Mouse (Mus musculus): ENCODE data around the gene Gm14190. TPM values are rescaled to one million over a fixed set of nuclear protein-coding genes. Genes with fewer than 3 reads are reported as not detected.

Gm14190 gene
- not detected for polyA plus RNA-seq (2012; fragmentation: generic; extraction: Trizol)

DNA sequence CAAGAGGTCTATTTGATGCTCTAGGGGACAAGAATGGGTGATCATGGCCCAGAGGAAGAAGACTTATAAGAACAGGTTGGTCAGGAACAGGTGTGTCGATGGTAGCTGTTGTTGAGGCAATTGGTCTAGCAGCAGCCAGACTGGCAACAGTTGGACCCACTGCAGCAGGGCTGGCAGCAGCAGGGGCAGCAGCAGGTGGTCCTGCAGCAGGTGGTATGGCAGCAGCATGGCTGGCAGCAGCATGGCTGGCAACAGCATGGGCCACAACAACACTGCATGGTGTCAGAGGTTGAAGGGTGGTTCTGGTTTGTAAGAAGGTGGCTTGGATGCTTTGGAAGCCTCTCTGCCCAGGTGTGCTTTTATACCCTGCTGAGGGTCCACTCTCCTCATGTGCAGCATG, at the start of gene Gm14190:
Gm14190 (minus strand) TSS at position 278 of the 400 bp plus-strand sequence.

GRCm38 (mm10) chr11:99734190-99734589, 43.6 kb upstream of the Gm14190 start, which contains the start of gene Gm14180:
Gm14180 (minus strand) TSS chr11:99734290.

GRCm38 (mm10) chr11:99665860-99666259, 24.7 kb downstream of the Gm14190 start, which contains the start of gene Krtap4-6:
Krtap4-6 (minus strand) TSS chr11:99665960.

DNA sequence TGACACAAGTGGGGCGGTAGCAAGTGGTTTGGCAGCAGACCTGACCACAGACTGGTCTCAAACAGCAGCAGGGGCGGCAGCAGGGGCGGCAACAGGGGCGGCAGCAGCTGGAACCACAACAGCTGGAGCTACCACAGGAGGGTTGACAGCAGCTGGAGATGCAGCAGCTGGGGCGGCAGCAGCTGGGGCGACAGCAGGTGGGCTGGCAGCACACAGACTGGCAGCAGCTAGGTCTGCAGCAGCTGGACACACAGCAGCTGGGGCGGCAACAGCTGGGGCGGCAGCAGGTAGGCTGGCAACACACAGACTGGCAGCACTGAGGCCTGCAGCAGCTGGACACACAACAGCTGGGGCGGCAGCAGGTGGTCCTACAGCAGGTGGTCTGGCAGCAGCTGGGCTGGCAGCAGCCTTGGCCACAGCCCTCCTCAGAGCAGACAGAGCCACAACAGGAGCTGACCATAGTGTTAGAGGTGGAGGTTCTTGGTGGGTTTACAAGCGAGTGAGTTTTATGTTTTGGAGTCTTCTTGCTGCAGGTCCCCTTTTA, 32.0 kb downstream of the Gm14190 start, which contains the start of gene Gm11563:
Gm11563 (minus strand) TSS at position 494 of the 544 bp plus-strand sequence.

GRCm38 (mm10) chr11:99650136-99650535, 40.4 kb downstream of the Gm14190 start, which contains the start of gene Gm11555:
Gm11555 (minus strand) TSS chr11:99650236.

DNA sequence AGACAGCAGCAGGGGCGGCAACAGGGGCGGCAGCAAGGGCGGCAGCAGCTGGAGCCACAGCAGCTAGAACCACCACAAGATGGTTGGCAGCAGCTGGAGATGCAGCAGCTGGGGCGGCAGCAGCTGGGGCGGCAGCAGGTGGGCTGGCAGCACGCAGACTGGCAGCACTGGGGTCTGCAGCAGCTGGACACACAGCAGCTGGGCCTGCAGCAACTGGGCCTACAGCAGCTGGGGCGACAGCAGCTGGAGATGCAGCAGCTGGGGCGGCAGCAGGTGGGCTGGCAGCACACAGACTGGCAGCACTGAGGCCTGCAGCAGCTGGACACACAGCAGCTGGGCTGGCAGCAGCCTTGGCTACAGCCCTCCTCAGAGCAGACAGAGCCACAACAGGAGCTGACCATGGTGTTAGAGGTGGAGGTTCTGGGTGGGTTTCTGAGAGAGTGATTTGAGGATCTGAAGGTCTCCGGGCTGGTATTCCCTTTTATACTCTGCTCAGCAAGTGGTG, 46.9 kb downstream of the Gm14190 start, which contains the start of gene Krtap4-7:
Krtap4-7 (minus strand) TSS at position 455 of the 505 bp plus-strand sequence.

Other genes with a start within 250 kb of the Gm14190 start
- gene Krt23, start 197.6 kb downstream of the Gm14190 start, polyA plus RNA-seq (2012; fragmentation: generic; extraction: Trizol), result not detected
- not detected for gene Krt39, start 169.4 kb downstream of the Gm14190 start, polyA plus RNA-seq (2012; fragmentation: generic; extraction: Trizol)
- not detected for gene Krt40, start 147.6 kb downstream of the Gm14190 start, polyA plus RNA-seq (2012; fragmentation: generic; extraction: Trizol)
- gene Krtap3-3, start 139.9 kb downstream of the Gm14190 start, polyA plus RNA-seq (2012; fragmentation: generic; extraction: Trizol), result not detected
- gene Krtap3-2, start 133.9 kb downstream of the Gm14190 start, polyA plus RNA-seq (2012; fragmentation: generic; extraction: Trizol), result not detected
- not detected for gene Gm11939, start 131.3 kb downstream of the Gm14190 start, polyA plus RNA-seq (2012; fragmentation: generic; extraction: Trizol)
- gene Krtap3-1, start 124.1 kb downstream of the Gm14190 start, polyA plus RNA-seq (2012; fragmentation: generic; extraction: Trizol), result not detected
- under 1 TPM in 1 of 2 experiments, not detected in 1; 0.06 TPM for gene Krtap1-5, start 109.7 kb downstream of the Gm14190 start, polyA plus RNA-seq (2012; fragmentation: generic; extraction: Trizol)
- gene Krtap1-4, start 107.1 kb downstream of the Gm14190 start, polyA plus RNA-seq (2012; fragmentation: generic; extraction: Trizol), result not detected
- not detected for gene Krtap1-3, start 99.4 kb downstream of the Gm14190 start, polyA plus RNA-seq (2012; fragmentation: generic; extraction: Trizol)
- not detected for gene Krtap9-3, start 92.6 kb downstream of the Gm14190 start, polyA plus RNA-seq (2012; fragmentation: generic; extraction: Trizol)
- gene Gm11938, start 87.4 kb downstream of the Gm14190 start, polyA plus RNA-seq (2012; fragmentation: generic; extraction: Trizol), result not detected
- gene Gm11937, start 80.6 kb downstream of the Gm14190 start, polyA plus RNA-seq (2012; fragmentation: generic; extraction: Trizol), result not detected
- gene Krtap2-4, start 75.9 kb downstream of the Gm14190 start, polyA plus RNA-seq (2012; fragmentation: generic; extraction: Trizol), result not detected
- not detected for gene Gm11562, start 70.3 kb downstream of the Gm14190 start, polyA plus RNA-seq (2012; fragmentation: generic; extraction: Trizol)
- gene Krtap4-1, start 62.5 kb downstream of the Gm14190 start, polyA plus RNA-seq (2012; fragmentation: generic; extraction: Trizol), result not detected
- gene Krtap4-2, start 55.7 kb downstream of the Gm14190 start, polyA plus RNA-seq (2012; fragmentation: generic; extraction: Trizol), result not detected
- not detected for gene Krtap4-7, start 46.7 kb downstream of the Gm14190 start, polyA plus RNA-seq (2012; fragmentation: generic; extraction: Trizol)
- not detected for gene Gm11555, start 40.5 kb downstream of the Gm14190 start, polyA plus RNA-seq (2012; fragmentation: generic; extraction: Trizol)
- not detected for gene Gm11563, start 31.8 kb downstream of the Gm14190 start, polyA plus RNA-seq (2012; fragmentation: generic; extraction: Trizol)
- gene Krtap4-6, start 24.8 kb downstream of the Gm14190 start, polyA plus RNA-seq (2012; fragmentation: generic; extraction: Trizol), result not detected
- gene Gm14180, start 43.5 kb upstream of the Gm14190 start, polyA plus RNA-seq (2012; fragmentation: generic; extraction: Trizol), result not detected
- gene Gm11595, start 82.2 kb upstream of the Gm14190 start, polyA plus RNA-seq (2012; fragmentation: generic; extraction: Trizol), result not detected
- gene Krtap4-8, start 90.0 kb upstream of the Gm14190 start, polyA plus RNA-seq (2012; fragmentation: generic; extraction: Trizol), result not detected
- gene Krtap4-9, start 94.5 kb upstream of the Gm14190 start, polyA plus RNA-seq (2012; fragmentation: generic; extraction: Trizol), result not detected
- gene Gm11596, start 102.7 kb upstream of the Gm14190 start, polyA plus RNA-seq (2012; fragmentation: generic; extraction: Trizol), result not detected
- not detected for gene Gm11569, start 108.2 kb upstream of the Gm14190 start, polyA plus RNA-seq (2012; fragmentation: generic; extraction: Trizol)
- not detected for gene Gm11554, start 113.7 kb upstream of the Gm14190 start, polyA plus RNA-seq (2012; fragmentation: generic; extraction: Trizol)
- not detected for gene Krtap4-13, start 119.2 kb upstream of the Gm14190 start, polyA plus RNA-seq (2012; fragmentation: generic; extraction: Trizol)
- not detected for gene Gm11564, start 124.9 kb upstream of the Gm14190 start, polyA plus RNA-seq (2012; fragmentation: generic; extraction: Trizol)
- gene 2300003K06Rik, start 147.3 kb upstream of the Gm14190 start, polyA plus RNA-seq (2012; fragmentation: generic; extraction: Trizol), result not detected
- not detected for gene Krtap4-16, start 160.9 kb upstream of the Gm14190 start, polyA plus RNA-seq (2012; fragmentation: generic; extraction: Trizol)
- not detected for gene Gm11568, start 167.2 kb upstream of the Gm14190 start, polyA plus RNA-seq (2012; fragmentation: generic; extraction: Trizol)
- gene Gm11559, start 173.7 kb upstream of the Gm14190 start, polyA plus RNA-seq (2012; fragmentation: generic; extraction: Trizol), result not detected
- not detected for gene Krtap9-1, start 182.6 kb upstream of the Gm14190 start, polyA plus RNA-seq (2012; fragmentation: generic; extraction: Trizol)
- gene Gm11567, start 188.4 kb upstream of the Gm14190 start, polyA plus RNA-seq (2012; fragmentation: generic; extraction: Trizol), result not detected
- not detected for gene Krtap31-1, start 217.2 kb upstream of the Gm14190 start, polyA plus RNA-seq (2012; fragmentation: generic; extraction: Trizol)
- not detected for gene Gm11565, start 224.0 kb upstream of the Gm14190 start, polyA plus RNA-seq (2012; fragmentation: generic; extraction: Trizol)
- not detected for gene Krtap31-2, start 245.6 kb upstream of the Gm14190 start, polyA plus RNA-seq (2012; fragmentation: generic; extraction: Trizol)

Data from C3H10T1/2 (cell line).